Mouse (Mus musculus): ENCODE measurements around the gene Pga5.

Pga5 gene

DNA sequence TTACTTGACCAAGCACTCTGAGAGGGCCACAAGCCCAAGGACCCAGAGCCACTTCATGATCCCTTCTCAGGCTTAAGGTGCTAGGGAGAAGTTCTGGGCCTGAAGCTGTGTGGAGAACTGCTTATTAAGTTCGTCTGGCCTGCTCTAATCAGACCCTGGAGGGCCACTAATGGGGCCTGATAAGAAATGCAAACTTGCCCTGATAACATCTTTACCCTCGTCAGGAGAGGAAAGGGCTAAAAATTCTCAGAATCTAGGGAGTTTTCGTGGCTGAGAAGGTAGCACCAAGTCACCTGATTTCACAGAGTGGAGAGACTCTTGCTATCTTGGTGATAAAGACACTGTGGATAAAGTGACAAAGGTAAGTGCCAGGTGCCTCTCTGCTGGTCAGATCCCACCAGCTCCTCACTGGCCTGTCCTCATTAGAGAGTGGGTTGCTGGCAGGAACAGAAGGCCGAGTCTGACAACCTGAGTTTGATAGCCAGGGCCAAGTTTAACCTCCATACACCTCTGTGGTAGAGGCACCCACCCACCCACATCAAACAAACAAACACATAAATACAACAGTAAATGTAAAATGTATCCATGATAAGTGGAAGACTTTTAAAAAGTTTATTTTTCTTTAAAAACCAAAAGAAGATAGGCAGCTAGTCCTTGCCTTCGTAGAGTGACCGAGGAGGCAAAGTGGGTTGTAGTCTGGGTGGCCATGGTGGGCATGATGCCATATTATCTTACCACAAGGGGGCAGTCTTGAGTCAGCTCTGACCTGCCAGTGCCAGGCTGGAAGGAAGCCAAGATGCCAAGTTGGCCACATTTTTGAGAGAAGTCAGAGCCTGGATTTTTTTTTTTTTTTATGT is at the start of gene Pga5:
Pga5 (minus strand) TSS at position 157 of the 857 bp plus-strand sequence.
- DNase-seq, result peak; percentile 86 to 95

DNA sequence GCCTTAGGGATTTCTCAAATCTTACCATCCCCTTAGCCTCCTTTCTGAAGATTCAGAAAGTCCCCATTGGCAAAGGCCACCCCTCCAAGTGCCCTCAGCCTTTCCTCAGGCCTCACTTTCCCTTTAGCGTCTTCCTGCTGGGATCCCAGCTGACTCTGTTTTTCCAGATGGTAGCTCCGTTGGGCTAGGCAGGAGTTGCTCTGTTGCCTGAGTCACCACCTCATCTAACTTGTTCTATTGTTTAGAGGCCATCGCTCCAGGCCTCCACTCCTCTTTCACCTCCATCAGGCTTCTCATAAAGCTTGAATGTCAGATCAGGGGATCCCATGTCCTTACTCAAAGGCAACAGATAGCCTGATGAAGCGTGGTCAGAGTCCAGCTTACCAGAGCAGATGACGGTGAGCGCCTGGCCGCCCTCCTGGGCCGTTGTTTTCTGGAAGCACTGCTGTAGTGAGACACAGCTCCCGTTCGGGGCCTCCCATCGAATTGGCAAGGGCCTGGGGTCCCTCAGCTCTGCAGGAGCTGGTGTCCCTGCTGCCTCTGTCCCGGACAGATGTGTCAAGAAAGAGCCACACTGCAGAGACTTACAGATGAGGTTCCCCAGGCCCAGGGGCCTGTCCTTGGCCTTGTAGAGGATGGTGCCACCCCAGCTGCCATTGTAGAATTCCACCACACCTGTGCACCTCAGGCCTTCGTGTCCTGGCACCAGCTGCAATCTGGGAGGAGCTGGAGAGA is 46.9 kb upstream of the Pga5 start:
- no peak for DNase-seq

DNA sequence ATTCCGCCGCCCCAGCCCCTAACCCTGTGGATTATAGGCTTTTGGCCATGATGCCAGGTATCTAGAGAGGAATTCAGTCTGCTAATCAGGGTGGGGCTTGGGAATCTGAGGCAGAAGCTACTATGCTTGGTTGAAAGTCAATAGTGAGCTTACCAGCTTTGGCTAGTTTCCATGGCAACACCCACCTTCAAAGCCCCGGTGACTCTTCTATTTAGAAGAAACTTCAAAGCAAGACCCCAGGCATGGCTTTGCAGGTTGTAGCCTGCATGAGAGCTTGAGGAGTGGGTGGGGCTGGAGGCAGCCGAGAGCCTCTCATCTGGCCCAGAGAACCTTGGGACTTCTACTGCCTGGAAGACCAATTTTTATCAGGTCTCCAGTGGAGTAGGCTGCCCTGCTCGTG is 45.8 kb upstream of the Pga5 start:
- DNase-seq, result no peak

DNA sequence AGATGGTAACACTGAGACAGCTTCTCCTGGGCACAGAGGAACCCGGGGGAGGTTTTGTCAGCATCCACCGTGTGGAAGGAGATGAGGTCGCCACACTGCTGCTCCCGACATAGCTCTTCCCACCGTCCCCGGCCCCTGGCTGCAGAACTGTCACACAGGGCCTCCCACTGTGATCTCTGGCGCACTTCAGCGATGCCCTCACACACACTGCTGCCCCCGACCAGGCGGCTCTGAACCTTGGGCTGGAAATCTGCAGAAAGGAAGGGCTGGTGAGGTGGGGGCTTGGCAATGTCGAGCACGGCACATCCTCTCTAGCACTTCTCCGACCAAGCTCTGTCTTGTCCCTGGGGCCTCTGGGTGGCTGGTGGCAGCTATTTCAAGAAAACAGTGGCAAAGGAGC is 45.2 kb upstream of the Pga5 start:
- DNase-seq, result no peak

DNA sequence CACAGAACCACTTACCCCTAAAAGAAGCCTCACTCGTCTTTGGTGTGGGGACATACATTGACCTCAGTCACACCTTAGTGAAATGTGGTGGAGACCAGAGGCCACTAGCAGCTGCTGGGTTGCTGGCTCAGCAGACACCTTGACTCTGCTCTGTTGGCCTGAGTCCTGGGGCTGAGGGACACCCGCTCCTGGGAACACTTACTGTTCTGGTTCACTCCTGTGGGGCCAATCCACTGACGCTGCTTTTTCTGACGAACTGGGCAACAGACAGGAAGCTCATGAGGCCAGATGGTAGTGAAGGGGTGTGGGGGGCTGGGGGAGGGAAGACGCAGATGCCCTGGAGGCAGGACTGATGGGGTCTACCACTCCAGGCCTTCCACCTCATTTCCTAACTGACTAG is 43.2 kb upstream of the Pga5 start:
- no peak for DNase-seq

DNA sequence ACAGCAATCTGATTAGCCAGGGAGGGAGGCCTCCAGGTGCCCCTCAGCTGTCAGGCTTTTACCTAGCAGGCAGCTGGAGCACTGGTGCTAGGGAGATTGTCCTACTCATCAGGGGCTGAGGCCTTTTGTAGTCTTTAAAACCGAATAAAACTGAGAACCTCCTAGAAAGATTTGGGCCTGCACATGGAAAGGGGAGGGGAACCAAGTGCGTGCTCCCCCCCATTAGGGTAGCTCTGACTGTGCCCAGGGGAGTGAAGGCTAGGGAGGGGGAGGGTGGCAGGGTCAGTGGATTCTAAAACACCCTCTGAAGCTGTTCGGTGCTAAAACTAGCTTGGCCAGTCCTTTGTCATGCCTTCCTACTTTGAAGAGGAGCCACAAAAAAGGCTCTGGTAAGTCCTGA is 42.7 kb upstream of the Pga5 start:
- no peak for DNase-seq

DNA sequence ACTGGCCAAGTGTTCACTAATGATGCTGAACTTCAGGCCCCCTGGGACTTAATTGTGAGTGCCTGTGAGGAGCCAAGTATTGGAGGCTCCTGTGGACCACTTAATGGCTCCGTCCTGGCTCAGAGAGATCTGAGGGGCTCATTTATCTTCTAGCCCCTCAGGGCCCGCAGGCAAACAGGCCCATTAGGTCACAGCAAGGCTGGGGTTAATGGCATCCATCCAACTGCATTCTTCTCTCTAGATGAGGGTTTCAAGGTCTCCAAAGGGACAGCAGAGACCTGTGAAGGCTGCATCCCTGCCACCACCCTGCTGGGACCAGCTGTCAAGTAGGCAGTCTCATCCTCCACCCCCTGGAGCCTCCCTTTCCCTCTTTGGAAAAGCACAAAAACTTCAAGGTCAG is 41.9 kb upstream of the Pga5 start:
- DNase-seq, result no peak

DNA sequence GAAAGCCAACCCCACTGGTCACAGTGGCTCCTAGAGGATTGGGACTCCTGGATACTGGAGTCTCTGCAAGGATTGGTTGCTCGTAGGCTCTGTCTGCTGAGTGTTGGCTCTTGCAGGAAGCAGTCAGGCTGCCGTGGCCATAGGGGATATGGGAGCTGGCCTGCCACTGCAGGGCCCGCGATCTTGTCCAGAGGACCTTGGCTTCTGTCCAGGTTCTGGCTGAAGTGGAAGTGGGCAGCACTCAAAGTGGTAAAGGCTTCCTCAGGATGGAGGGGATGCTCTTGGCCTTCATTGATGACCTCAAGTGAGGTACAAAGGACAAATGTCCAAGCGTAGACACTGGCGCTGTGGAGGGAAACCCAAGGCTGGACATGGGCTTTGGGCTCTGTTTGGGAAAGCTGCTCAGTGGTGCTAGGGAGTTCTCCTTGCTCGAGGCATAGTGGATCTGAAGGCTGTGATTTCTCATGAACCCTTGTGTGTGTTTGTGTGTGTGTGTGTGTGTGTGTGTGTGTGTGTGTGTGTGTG is 40.4 kb upstream of the Pga5 start:
- peak in 1 of 2 experiments; percentile 40 for DNase-seq

DNA sequence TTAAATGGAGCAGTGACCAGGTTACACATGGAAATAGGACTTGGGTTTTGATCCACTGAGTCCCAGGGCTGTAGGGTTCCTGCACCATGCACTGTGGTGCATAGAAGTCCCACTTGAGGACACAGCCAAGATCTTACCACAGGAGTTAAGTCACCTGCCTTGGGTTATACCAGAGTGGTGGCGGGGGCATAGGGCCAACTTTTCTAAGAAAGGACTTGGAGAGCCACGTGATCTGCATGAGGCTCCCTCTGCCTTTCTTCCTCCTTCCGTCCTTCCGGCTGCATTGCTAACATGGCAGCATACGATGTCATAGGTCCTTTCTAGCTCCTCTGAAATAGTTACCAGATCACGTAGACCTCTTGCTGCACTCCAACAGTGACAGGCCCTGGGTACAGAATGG is 37.6 kb upstream of the Pga5 start:
- DNase-seq, result peak in 1 of 2 experiments; percentile 23

DNA sequence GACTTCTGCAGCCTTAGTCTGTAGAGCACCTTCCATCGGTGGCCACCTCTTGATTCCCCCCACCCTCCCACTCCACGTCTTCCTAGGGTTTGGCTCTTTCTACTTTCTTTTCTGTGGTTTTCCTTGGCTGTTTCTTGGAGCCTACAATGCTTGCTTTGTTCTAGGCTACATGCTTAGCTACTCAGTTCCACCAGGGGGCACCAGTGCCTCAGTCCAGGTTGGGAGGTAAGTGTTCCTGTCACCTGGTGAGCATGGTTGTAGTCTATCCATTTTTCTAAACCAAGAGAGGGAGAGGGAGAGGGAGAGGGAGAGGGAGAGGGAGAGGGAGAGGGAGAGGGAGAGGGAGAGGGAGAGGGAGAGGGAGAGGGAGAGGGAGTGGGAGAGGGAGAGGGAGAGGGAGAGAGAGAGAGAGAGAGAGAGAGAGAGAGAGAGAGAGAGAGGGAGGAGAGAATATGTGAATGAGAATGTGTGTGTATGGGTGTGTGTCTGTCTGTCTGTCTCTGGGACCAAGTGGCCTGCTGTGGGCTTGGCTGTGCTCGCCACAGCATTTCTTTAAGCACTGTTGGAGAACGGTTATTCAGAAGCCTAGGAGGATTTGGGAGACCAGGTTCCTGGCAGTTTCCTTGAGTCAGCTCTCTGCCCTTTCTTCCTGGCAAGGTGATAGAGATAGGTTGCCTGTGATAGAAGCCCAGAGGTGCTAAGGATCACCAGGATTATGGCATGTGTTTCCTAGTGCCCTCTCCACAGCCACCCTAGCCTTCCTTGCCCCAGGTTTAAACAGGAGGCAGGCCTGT is 37.0 kb upstream of the Pga5 start:
- peak; percentile 76 to 77 for DNase-seq

DNA sequence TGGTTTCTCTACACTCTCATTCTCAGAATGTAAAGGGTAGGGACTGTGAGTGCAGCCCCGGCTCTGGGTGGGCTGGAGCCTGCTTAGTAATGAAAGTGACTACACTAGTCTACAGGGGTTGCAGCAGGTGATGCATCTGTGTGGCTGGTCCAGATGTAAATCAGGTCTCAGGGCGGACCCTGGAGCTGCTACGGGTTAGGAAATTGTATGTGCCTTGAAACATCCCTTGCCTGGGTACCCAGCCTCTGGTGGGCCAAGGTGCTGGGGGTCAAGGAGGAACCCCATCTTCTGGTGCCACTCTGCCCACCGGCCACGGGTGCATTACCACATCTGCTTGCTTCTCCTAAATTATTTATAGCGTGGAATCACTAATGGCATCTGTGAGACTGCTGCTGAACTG is 36.3 kb upstream of the Pga5 start:
- DNase-seq, result no peak

DNA sequence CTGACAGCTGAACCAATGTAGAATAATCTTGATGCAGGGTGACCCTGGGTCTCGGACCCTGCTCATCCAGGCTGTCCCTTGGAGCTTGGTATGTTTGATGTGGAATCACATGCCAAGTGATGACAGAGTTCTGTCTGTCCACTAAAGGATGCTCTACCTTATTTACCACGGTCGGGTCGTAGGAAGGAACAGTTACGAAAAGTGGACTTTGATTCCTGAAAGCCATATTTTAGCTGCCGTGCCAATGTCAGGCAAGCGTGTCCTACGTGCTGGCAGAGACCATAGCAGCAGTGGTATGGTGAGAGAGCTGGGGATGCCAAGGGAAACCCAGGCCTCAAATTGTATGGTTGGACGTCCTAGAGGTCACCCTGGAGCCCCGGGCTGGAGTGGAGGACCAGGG is 35.7 kb upstream of the Pga5 start:
- DNase-seq, result no peak

DNA sequence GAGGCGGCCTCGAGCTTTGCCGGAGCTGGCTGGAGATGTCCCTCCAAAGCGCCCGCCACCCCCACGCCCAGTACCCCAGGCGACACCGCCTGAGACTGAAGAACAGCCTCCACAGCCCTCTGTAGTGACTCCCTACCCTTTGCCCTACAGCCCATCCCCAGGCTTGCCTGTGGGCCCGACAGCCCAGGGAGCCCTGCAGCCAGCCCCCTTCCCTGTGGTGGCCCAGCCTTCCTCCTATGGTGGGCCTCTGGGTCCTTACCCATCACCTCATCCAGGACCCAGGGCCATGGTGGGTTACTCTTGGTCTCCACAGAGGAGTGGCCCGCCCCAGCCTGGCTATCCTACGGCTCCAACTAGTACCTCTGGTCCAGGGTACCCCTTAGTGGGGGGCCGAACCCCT is 34.8 kb upstream of the Pga5 start:
- DNase-seq, result no peak

DNA sequence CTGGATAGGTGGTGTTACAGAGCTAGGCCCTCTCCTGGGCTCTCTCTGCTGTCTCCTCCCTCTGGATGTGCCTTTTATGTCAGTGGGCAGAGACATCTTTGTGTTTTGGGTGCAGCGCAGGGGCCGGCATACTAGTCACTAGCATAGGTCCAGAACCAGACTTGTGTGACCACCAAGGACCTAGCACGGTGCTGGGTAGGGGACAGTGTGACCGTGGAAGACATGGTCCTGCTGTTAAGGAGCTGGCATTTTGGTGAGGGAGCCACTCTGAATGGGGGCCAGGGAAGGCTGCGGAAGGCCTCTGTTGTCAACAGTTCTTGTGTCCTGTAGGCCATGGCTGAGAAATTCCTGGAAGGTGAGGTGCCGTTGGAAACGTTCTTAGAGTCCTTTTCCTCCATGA is 34.3 kb upstream of the Pga5 start:
- DNase-seq, result no peak

DNA sequence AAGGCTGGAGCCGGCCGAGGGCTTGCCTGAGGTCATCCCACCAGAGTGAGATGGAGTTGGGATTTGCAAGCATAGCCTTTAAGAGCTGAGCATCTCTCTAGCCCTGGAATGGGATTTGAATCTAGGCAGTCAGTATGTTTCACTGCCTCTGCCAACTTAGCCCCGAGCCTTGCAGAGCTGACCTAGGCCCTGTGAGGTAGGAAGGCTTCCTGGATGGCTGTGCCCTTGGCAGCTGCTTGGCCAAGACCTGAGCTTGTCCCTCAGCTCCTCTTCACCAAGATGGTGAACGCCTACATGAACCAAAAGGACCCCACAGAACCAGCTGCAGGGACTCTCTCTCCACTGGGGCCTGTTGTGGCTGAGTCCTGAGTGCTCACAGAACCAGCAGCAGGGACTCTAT is 32.9 kb upstream of the Pga5 start:
- DNase-seq, result no peak

DNA sequence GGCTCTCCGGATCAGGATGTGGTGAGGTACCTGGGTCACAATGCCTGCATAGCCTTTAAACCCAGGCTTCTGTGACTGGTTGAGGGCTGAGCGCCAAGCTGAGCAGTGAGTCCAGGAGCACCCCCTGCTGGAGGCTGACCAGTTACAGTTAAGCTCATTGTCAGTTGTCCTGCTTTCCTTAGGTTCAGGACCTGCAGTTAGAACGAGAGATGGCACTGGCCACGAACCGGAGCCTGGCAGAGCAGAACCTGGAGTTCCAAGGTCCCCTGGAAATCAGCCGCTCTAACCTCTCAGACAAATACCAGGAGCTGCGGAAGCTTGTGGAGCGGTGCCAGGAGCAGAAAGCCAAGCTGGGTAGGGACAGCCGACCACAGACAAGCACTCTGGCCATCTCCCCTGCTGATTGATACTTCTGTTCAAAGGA is 32.2 kb upstream of the Pga5 start:
- peak; percentile 77 to 80 for DNase-seq

DNA sequence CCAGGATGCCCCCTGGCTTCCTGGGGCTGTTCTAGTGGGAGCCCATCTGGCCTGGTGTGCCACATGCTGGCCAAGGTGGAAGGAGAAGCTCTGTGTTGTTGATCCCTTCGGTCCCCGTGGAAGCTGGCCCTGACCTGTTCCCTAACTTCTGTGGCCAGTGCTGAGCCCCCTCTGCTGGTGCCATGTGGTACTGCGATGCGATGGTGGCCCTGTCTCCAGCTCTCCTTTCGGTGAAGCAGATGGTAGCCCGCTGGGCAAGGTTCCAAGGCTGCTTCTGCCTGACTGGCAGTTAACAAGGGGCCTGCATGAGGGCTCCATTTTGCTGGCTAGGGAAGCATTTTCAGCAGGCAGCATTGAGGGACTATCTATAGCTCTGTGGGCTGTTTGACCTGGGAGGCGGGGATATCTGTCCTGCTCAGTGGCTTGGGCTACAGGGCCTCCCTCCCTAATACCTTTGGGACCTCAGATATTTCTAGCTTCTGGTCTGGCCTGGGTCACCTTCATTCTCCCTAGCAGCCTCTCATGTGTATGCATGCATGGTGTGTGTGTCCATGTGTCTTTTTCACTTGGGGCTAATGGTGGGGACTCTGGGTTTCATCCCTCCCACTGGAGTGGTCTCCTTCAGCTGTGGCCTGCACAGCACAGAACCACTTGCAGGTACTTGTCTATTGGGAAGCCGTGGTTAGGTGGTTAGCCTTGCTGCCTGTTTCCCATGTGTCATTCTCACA is 31.7 kb upstream of the Pga5 start:
- DNase-seq, result peak; percentile 96 to 97

DNA sequence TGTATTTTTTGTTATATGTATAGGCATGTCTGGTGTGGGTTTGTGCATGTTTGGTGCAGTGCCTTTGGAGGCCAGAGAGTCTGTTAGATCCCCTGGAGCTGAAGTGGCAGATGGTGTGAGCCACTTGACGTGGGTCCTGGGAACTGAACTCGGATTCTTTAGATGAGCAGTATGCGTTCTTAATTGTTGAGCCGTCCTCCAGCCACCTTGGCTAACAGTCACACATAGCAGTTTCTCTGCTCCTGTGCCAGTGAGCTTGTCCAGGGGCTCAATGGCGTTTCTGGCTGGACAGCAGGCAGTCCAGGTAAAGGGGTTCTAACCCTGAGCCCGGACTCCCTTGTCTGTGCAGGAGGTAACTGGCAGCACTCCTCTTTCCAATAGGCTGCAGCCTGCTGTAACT is 31.0 kb upstream of the Pga5 start:
- no peak for DNase-seq

DNA sequence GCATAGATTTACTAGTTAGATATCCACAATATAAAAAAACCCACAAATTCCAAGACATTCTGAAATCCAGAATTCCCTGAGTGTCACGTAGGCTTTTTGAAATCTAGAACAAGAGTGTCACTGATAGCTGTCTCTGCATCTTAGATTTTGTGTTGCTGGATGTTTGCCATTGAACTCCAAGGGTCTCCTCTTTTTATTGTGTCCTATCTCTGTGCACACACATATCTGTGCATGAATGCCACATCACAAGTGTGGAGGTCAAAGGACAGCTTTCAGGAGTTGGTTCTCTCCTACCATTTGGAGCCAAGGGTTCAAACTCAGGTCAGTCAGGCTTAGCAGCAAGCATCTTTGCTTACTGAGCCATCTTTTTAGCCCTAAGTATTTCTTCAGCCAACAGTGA is 30.0 kb upstream of the Pga5 start:
- no peak for DNase-seq

DNA sequence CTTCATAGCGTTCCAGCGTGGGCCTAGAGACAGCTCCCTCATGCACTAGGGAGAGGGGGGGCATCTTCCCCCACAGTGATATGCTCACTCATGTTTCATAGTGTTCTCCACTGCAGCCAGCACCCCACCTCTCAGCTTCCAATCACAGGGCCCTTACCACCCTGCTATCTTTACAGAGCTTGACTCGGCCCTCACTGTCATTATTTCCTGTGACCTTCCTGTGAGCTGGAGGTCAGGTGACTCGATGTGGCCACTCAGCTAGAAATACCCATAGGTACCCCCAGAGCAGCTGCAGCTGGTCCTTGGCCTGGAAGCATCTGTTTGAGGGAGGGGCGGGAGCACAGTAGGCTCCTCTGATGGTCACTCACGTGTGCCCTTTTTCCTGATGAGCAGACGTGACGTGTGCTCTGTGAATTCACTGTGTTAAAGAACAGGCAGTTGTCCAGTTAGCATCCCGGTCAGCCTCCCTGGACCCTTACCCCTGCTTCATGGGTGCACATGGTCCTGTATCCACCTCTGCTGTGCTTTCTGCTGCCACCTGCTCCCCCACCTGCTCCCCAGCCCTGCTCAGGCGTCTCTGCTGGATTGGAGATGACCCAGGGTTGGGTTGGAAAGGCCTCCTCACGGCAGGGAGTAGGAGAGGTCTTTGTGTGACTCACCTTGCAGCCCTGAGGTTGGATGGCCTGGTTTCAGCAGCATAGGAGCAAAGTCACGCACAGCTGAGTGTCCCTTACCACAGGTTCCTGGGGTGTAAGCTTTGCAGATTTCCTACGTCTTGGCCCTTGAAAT is 29.4 kb upstream of the Pga5 start:
- DNase-seq, result no peak

DNA sequence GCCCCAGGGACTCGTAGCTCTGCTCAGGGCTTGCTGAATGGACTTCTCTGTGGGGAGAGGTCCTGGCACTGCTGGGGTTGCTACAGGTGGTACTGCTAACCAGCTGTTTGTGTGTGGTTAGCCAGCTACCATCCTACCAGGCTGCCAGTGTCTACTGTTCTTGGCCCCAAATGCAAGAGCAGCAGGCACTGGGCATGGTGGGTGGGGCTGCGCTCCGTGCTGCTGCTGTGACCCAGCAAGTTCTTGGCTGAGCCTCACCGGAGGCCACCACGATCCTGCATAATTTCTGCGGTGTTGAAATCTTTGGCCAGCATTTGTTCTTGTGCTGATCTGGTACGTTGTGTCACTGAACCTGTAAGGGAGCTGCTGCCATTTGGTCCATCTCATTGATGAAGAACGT is 25.6 kb upstream of the Pga5 start:
- DNase-seq, result peak in 1 of 2 experiments; percentile 43

DNA sequence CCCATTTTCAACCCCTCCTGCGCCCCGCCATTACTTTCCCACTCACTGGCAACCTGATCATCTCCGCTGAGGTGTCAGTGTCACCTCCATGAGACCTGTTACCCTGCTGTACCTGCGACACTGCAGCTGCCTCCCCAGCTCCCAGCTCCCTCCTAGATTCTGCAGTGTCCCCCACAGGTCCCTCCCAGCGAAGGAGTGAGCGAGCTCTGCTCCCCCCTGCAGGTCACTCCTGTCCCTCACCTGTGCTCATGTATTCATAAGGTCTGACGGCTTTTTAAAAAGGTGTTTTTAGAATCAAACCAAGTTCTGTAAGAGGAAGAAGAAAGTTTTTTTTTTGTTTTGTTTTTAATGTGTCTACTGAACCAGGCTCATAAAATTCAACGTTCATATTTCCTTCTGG is 24.3 kb upstream of the Pga5 start:
- no peak for DNase-seq
